Comparison of ENCODE assay signal across 8 mouse cellular contexts in the genomic region with DNA sequence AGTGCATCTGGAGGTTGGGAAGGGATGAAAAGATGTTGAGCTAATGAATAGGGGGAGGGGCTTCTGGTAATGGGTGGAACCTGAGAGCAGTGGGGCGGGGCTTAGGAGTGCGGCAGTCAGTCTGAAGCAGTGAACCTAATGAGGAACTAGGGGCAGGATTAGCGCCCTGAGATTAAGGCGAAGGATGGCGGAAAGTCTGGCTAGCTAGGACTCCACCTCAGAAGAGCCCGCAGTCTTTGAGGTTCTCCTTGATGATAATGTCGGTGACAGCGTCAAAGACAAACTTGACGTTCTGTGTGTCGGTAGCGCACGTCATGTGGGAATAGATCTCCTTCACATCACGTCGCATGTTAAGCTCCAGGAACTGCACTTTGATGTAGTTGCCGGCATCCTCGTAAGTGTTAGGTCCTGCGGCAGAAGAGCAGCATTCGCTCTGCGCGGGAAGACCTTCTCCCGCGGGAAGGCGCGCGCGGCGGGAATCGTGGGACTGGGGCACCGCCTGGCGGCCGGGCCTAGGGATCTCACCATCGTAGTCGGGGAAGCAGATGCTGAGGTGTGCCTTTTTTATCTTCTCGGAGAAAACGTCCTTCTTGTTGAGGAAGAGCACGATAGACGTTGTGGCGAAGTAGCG. TPM values are rescaled to one million over a fixed set of nuclear protein-coding genes. Genes with fewer than 3 reads are reported as not detected.
DNase-seq lines count a peak whose midpoint lies in the region; ATAC-seq lines count a peak whose summit lies in the region.

No protein-coding gene starts in this region.

- 0 out of 2 replicates have a peak overlapping the region, but pooled peaks have one; percentile 7 for H3K9ac ChIP-seq in embryonic facial prominence, embryonic 12.5 days
- peak overlapping the region; percentile 52; the same call in 1 of the 2 replicates for H3K9ac ChIP-seq in heart, embryonic 12.5 days
- H3K9ac ChIP-seq in kidney, embryonic 16.5 days (replicated peaks; ENCODE audit: low read length): peak overlapping the region; percentile 48
- no peak overlapping the region for H3K9ac ChIP-seq in liver, embryonic 15.5 days
- H3K9ac ChIP-seq in neural tube, embryonic 12.5 days: peak overlapping the region; percentile 33; the same call in 1 of the 2 replicates

- 1% methylated on average over 39 of the region's 39 CpGs for WGBS in embryonic facial prominence, embryonic 12.5 days
- under 1% methylated on average over 39 of the region's 39 CpGs for WGBS in heart, embryonic 12.5 days
- under 1% methylated on average over 39 of the region's 39 CpGs for WGBS in kidney, embryonic 16.5 days
- under 1% methylated on average over 39 of the region's 39 CpGs for WGBS in liver, embryonic 15.5 days (ENCODE audit: insufficient replicate concordance)
- WGBS in neural tube, embryonic 12.5 days: under 1% methylated on average over 39 of the region's 39 CpGs

- H3K4me3 ChIP-seq in embryonic facial prominence, embryonic 12.5 days: peak overlapping the region; percentile 29
- peak overlapping the region; percentile 37 for H3K4me3 ChIP-seq in heart, embryonic 12.5 days
- peak overlapping the region; percentile 38 for H3K4me3 ChIP-seq in kidney, embryonic 16.5 days (ENCODE audit: low read length)
- H3K4me3 ChIP-seq in liver, embryonic 15.5 days (replicated peaks): peak overlapping the region; percentile 29
- H3K4me3 ChIP-seq in neural tube, embryonic 12.5 days: peak overlapping the region; percentile 24

- no peaks in the 10 kb centered on the region for H3K36me3 ChIP-seq in embryonic facial prominence, embryonic 12.5 days
- H3K36me3 ChIP-seq in heart, embryonic 12.5 days: no peaks in the 10 kb centered on the region
- no peaks in the 10 kb centered on the region for H3K36me3 ChIP-seq in kidney, embryonic 16.5 days (ENCODE audit: insufficient read depth, low read length)
- no peaks in the 10 kb centered on the region for H3K36me3 ChIP-seq in liver, embryonic 15.5 days (replicated peaks)
- no peaks in the 10 kb centered on the region for H3K36me3 ChIP-seq in neural tube, embryonic 12.5 days

- H3K27me3 ChIP-seq in embryonic facial prominence, embryonic 12.5 days: peaks cover 32% of the 10 kb centered on the region
- H3K27me3 ChIP-seq in heart, embryonic 12.5 days (replicated peaks): peaks cover 65% of the 10 kb centered on the region
- peaks cover 31% of the 10 kb centered on the region for H3K27me3 ChIP-seq in kidney, embryonic 16.5 days (ENCODE audit: insufficient read depth, low read length)
- peaks cover 76% of the 10 kb centered on the region for H3K27me3 ChIP-seq in liver, embryonic 15.5 days
- H3K27me3 ChIP-seq in neural tube, embryonic 12.5 days (replicated peaks): peaks cover 31% of the 10 kb centered on the region

- DNase-seq in left cerebral cortex, adult 18-20 months (ENCODE audit: low spot score in 2 of 2): peak; percentile 69 to 70
- DNase-seq in left cerebral cortex, adult 11 months (ENCODE audit: low spot score): no peak
- DNase-seq in telencephalon, adult 2 months (ENCODE audit: low read depth, low spot score): peak; percentile 18

- H3K9me3 ChIP-seq in embryonic facial prominence, embryonic 12.5 days: no peaks in the 10 kb centered on the region
- H3K9me3 ChIP-seq in heart, embryonic 12.5 days (replicated peaks): no peaks in the 10 kb centered on the region
- no peaks in the 10 kb centered on the region for H3K9me3 ChIP-seq in kidney, embryonic 16.5 days (ENCODE audit: low read length)
- no peaks in the 10 kb centered on the region for H3K9me3 ChIP-seq in liver, embryonic 15.5 days (replicated peaks)
- H3K9me3 ChIP-seq in neural tube, embryonic 12.5 days: no peaks in the 10 kb centered on the region

- no peak for ATAC-seq in embryonic facial prominence, embryonic 12.5 days (ENCODE audit: insufficient number of reproducible peaks, insufficient read depth, low FRiP score, low TSS enrichment)
- peak; percentile 60; the same call in 1 of the 2 replicates for ATAC-seq in heart, embryonic 12.5 days (ENCODE audit: insufficient number of reproducible peaks, low FRiP score)
- peak; percentile 52; the same call in 1 of the 2 replicates for ATAC-seq in kidney, embryonic 16.5 days (ENCODE audit: low FRiP score, low TSS enrichment)
- 0 out of 2 replicates have a peak, but pooled peaks have one; percentile 9 for ATAC-seq in liver, embryonic 15.5 days (ENCODE audit: insufficient read depth)
- peak; percentile 61 for ATAC-seq in neural tube, embryonic 12.5 days (ENCODE audit: low FRiP score, low read depth)

- no peak overlapping the region for H3K27ac ChIP-seq in embryonic facial prominence, embryonic 12.5 days
- no peak overlapping the region for H3K27ac ChIP-seq in heart, embryonic 12.5 days (ENCODE audit: poor library complexity, severe bottlenecking)
- H3K27ac ChIP-seq in kidney, embryonic 16.5 days (ENCODE audit: low read length): no peak overlapping the region
- no peak overlapping the region for H3K27ac ChIP-seq in liver, embryonic 15.5 days (replicated peaks)
- no peak overlapping the region for H3K27ac ChIP-seq in neural tube, embryonic 12.5 days

- peak overlapping the region; percentile 57 for H3K4me2 ChIP-seq in embryonic facial prominence, embryonic 12.5 days (replicated peaks)
- H3K4me2 ChIP-seq in heart, embryonic 12.5 days: peak overlapping the region; percentile 71
- H3K4me2 ChIP-seq in kidney, embryonic 16.5 days (replicated peaks; ENCODE audit: low read depth, low read length): peak overlapping the region; percentile 60
- H3K4me2 ChIP-seq in liver, embryonic 15.5 days: peak overlapping the region; percentile 53
- H3K4me2 ChIP-seq in neural tube, embryonic 12.5 days (replicated peaks): peak overlapping the region; percentile 67

- peaks cover 19% of the 10 kb centered on the region for H3K4me1 ChIP-seq in embryonic facial prominence, embryonic 12.5 days
- peaks cover 8% of the 10 kb centered on the region for H3K4me1 ChIP-seq in heart, embryonic 12.5 days (replicated peaks)
- peaks cover 11% of the 10 kb centered on the region for H3K4me1 ChIP-seq in kidney, embryonic 16.5 days (ENCODE audit: insufficient read depth, low read length)
- H3K4me1 ChIP-seq in liver, embryonic 15.5 days (replicated peaks): peaks cover 26% of the 10 kb centered on the region
- H3K4me1 ChIP-seq in neural tube, embryonic 12.5 days: peaks cover 16% of the 10 kb centered on the region

RNA-seq across cellular contexts. Expression of gene Gnat1, which starts 3.7 kb away (rescaled TPM):
- under 1 TPM; 0.35 to 0.73 TPM for total RNA-seq in left cerebral cortex, adult 18-20 months (2021)
- polyA plus RNA-seq in embryonic facial prominence, embryonic 12.5 days (2016; fragmentation: Nextera tagmentation; extraction: Ambion mirVana): 1.4 and 3.0 TPM in 2 replicates
- polyA plus RNA-seq in heart, embryonic 12.5 days (2016; fragmentation: Nextera tagmentation; extraction: Ambion mirVana): 0.97 and 1.2 TPM in 2 replicates
- 2.8 and 3.0 TPM in 2 replicates for polyA plus RNA-seq in kidney, embryonic 16.5 days (2015; fragmentation: Nextera tagmentation; extraction: Ambion mirVana)
- 1.2 and 1.3 TPM in 2 replicates for polyA plus RNA-seq in liver, embryonic 15.5 days (2015; fragmentation: Nextera tagmentation; extraction: Ambion mirVana)
- polyA plus RNA-seq in neural tube, embryonic 12.5 days (2016; fragmentation: Nextera tagmentation; extraction: Ambion mirVana): 1.3 and 2.3 TPM in 2 replicates

RNA-seq across cellular contexts. Expression of gene Slc38a3, which starts 6.5 kb away (rescaled TPM):
- total RNA-seq in left cerebral cortex, adult 18-20 months (2021): 10 to 100 TPM; 66.6 to 84.4 TPM
- polyA plus RNA-seq in embryonic facial prominence, embryonic 12.5 days (2016; fragmentation: Nextera tagmentation; extraction: Ambion mirVana): 8.2 and 8.3 TPM in 2 replicates
- polyA plus RNA-seq in heart, embryonic 12.5 days (2016; fragmentation: Nextera tagmentation; extraction: Ambion mirVana): 2.9 and 3.2 TPM in 2 replicates
- 12.4 and 12.9 TPM in 2 replicates for polyA plus RNA-seq in kidney, embryonic 16.5 days (2015; fragmentation: Nextera tagmentation; extraction: Ambion mirVana)
- polyA plus RNA-seq in liver, embryonic 15.5 days (2015; fragmentation: Nextera tagmentation; extraction: Ambion mirVana): 35.0 and 50.9 TPM in 2 replicates
- 12.8 and 14.1 TPM in 2 replicates for polyA plus RNA-seq in neural tube, embryonic 12.5 days (2016; fragmentation: Nextera tagmentation; extraction: Ambion mirVana)

RNA-seq across cellular contexts. Expression of gene Sema3f, which starts 34.5 kb away (rescaled TPM):
- 10 to 100 TPM; 13.1 to 13.9 TPM for total RNA-seq in left cerebral cortex, adult 18-20 months (2021)
- polyA plus RNA-seq in embryonic facial prominence, embryonic 12.5 days (2016; fragmentation: Nextera tagmentation; extraction: Ambion mirVana): 52.4 and 53.1 TPM in 2 replicates
- polyA plus RNA-seq in heart, embryonic 12.5 days (2016; fragmentation: Nextera tagmentation; extraction: Ambion mirVana): 8.1 and 8.4 TPM in 2 replicates
- polyA plus RNA-seq in kidney, embryonic 16.5 days (2015; fragmentation: Nextera tagmentation; extraction: Ambion mirVana): 20.9 and 25.7 TPM in 2 replicates
- polyA plus RNA-seq in liver, embryonic 15.5 days (2015; fragmentation: Nextera tagmentation; extraction: Ambion mirVana): 0.76 and 0.92 TPM in 2 replicates
- polyA plus RNA-seq in neural tube, embryonic 12.5 days (2016; fragmentation: Nextera tagmentation; extraction: Ambion mirVana): 21.4 and 21.5 TPM in 2 replicates

RNA-seq across cellular contexts. Expression of gene Gnai2, which starts 40.6 kb away (rescaled TPM):
- total RNA-seq in left cerebral cortex, adult 18-20 months (2021): 100 to 1,000 TPM; 222 to 239 TPM
- polyA plus RNA-seq in embryonic facial prominence, embryonic 12.5 days (2016; fragmentation: Nextera tagmentation; extraction: Ambion mirVana): 439 and 443 TPM in 2 replicates
- 404 and 442 TPM in 2 replicates for polyA plus RNA-seq in heart, embryonic 12.5 days (2016; fragmentation: Nextera tagmentation; extraction: Ambion mirVana)
- 447 and 455 TPM in 2 replicates for polyA plus RNA-seq in kidney, embryonic 16.5 days (2015; fragmentation: Nextera tagmentation; extraction: Ambion mirVana)
- 162 and 167 TPM in 2 replicates for polyA plus RNA-seq in liver, embryonic 15.5 days (2015; fragmentation: Nextera tagmentation; extraction: Ambion mirVana)
- 465 and 488 TPM in 2 replicates for polyA plus RNA-seq in neural tube, embryonic 12.5 days (2016; fragmentation: Nextera tagmentation; extraction: Ambion mirVana)
